9 mouse cellular contexts compared by ENCODE assay signal in the genomic region with DNA sequence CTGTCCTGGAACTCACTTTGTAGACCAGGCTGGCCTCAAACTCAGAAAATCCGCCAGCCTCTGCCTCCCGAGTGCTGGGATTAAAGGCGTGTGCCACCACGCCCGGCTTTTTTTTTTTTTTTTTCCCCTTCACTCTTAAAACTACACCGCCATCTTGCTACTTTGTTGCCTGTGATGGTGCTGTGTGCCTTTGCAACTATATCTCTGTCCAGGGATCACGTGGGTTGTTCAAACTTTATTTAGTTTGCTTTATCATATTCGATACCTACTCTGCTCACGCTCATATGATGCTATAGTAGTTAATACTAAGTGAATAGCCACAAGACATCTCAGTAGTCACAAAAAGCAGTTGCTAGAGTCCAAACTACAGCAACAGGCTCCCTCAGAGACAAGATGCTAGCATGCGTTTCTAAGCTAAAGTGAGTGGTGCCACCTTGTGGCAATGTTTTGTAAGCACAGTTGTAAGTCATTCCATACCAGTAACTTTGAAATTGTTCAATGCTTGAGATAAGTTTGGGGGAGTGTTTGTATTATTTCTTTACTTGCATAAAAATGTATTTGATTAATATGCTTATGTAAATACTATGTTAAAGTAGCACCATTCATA. TPM values are rescaled to one million over a fixed set of nuclear protein-coding genes. Genes with fewer than 3 reads are reported as not detected.
DNase-seq lines count a peak whose midpoint lies in the region; ATAC-seq and TF ChIP-seq lines count a peak whose summit lies in the region.
"Had no signal": no experiment of that assay in that cellular context is flagged by ENCODE, and none has a peak within 500 bp of the region (broad histone marks: within the 10 kb centered on the region; RNA-seq: fewer than 3 reads in every experiment).

No protein-coding gene starts in this region.

- H3K4me2 ChIP-seq in forebrain, postnatal 0 days (ENCODE audit: low read depth): no peak overlapping the region
- H3K4me2 ChIP-seq in forebrain, embryonic 15.5 days (replicated peaks): no peak overlapping the region
- no peak overlapping the region for H3K4me2 ChIP-seq in kidney, postnatal 0 days (ENCODE audit: low read length)
- H3K4me2 ChIP-seq in lung, postnatal 0 days (replicated peaks; ENCODE audit: low read depth, low read length): no peak overlapping the region
- H3K4me2 ChIP-seq: limb, embryonic 15.5 days had no signal

- no peaks in the 10 kb centered on the region for H3K9me3 ChIP-seq in forebrain, postnatal 0 days (ENCODE audit: low read length)
- no peaks in the 10 kb centered on the region for H3K9me3 ChIP-seq in forebrain, embryonic 15.5 days
- H3K9me3 ChIP-seq in kidney, postnatal 0 days (replicated peaks; ENCODE audit: low read length): no peaks in the 10 kb centered on the region
- no peaks in the 10 kb centered on the region for H3K9me3 ChIP-seq in lung, postnatal 0 days (ENCODE audit: low read length)
- H3K9me3 ChIP-seq: limb, embryonic 15.5 days had no signal

- peak; percentile 92 for TF ChIP-seq CTCF in forebrain, postnatal 0 days (IDR thresholded peaks at IDR 0.05; ENCODE audit: low read depth)
- peak; percentile 92 for TF ChIP-seq CTCF in kidney, postnatal 0 days (IDR thresholded peaks at IDR 0.05; ENCODE audit: low read depth)
- TF ChIP-seq CTCF in lung, postnatal 0 days (IDR thresholded peaks at IDR 0.05): peak; percentile 89

- no peak overlapping the region for H3K9ac ChIP-seq in forebrain, postnatal 0 days
- no peak overlapping the region for H3K9ac ChIP-seq in forebrain, embryonic 15.5 days (replicated peaks)
- H3K9ac ChIP-seq in kidney, postnatal 0 days (ENCODE audit: low read depth, low read length): no peak overlapping the region
- H3K9ac ChIP-seq in lung, postnatal 0 days (replicated peaks; ENCODE audit: low read depth): no peak overlapping the region
- H3K9ac ChIP-seq: limb, embryonic 15.5 days had no signal

- DNase-seq in forebrain, postnatal 0 days: peak; percentile 85
- peak; percentile 54 for DNase-seq in 3134 (ENCODE audit: extremely low read depth, insufficient read length, low spot score)
- peak; percentile 71 for DNase-seq in WW6 (ENCODE audit: low read depth, low spot score)
- peak; percentile 88 for DNase-seq in kidney, postnatal 0 days (ENCODE audit: low spot score)
- DNase-seq in lung, postnatal 0 days (ENCODE audit: low spot score): peak; percentile 84
- peak; percentile 31 to 61 for DNase-seq in spleen, postnatal 14 days (ENCODE audit: low spot score in 2 of 2)

- no peak overlapping the region for H3K4me3 ChIP-seq in forebrain, postnatal 0 days (ENCODE audit: low read depth, low read length)
- H3K4me3 ChIP-seq in forebrain, embryonic 15.5 days: no peak overlapping the region
- no peak overlapping the region for H3K4me3 ChIP-seq in kidney, postnatal 0 days (replicated peaks; ENCODE audit: low read depth, low read length)
- H3K4me3 ChIP-seq in lung, postnatal 0 days (ENCODE audit: low read depth, low read length): no peak overlapping the region
- H3K4me3 ChIP-seq: limb, embryonic 15.5 days had no signal

- no peaks in the 10 kb centered on the region for H3K27me3 ChIP-seq in forebrain, postnatal 0 days (ENCODE audit: insufficient read depth, low read length)
- no peaks in the 10 kb centered on the region for H3K27me3 ChIP-seq in forebrain, embryonic 15.5 days
- H3K27me3 ChIP-seq in kidney, postnatal 0 days (ENCODE audit: insufficient read depth, low read length): no peaks in the 10 kb centered on the region
- H3K27me3 ChIP-seq in lung, postnatal 0 days (replicated peaks; ENCODE audit: insufficient read depth, low read length): no peaks in the 10 kb centered on the region
- H3K27me3 ChIP-seq: limb, embryonic 15.5 days had no signal

- no peaks in the 10 kb centered on the region for H3K36me3 ChIP-seq in forebrain, postnatal 0 days (ENCODE audit: insufficient read depth)
- no peaks in the 10 kb centered on the region for H3K36me3 ChIP-seq in forebrain, embryonic 15.5 days
- H3K36me3 ChIP-seq in kidney, postnatal 0 days (ENCODE audit: insufficient read depth, low read length): no peaks in the 10 kb centered on the region
- no peaks in the 10 kb centered on the region for H3K36me3 ChIP-seq in lung, postnatal 0 days (ENCODE audit: insufficient read depth, low read length)
- H3K36me3 ChIP-seq: limb, embryonic 15.5 days had no signal

- H3K27ac ChIP-seq in forebrain, postnatal 0 days (ENCODE audit: low read depth, low read length): no peak overlapping the region
- no peak overlapping the region for H3K27ac ChIP-seq in forebrain, embryonic 15.5 days (replicated peaks)
- no peak overlapping the region for H3K27ac ChIP-seq in kidney, postnatal 0 days
- no peak overlapping the region for H3K27ac ChIP-seq in lung, postnatal 0 days (ENCODE audit: low read length)
- H3K27ac ChIP-seq: limb, embryonic 15.5 days had no signal

- 31% methylated on average over 10 of the region's 10 CpGs for WGBS in forebrain, postnatal 0 days
- 37% methylated on average over 10 of the region's 10 CpGs for WGBS in forebrain, embryonic 15.5 days
- 50% methylated on average over 10 of the region's 10 CpGs for WGBS in kidney, postnatal 0 days
- 29% methylated on average over 10 of the region's 10 CpGs for WGBS in lung, postnatal 0 days

- H3K4me1 ChIP-seq in forebrain, postnatal 0 days (ENCODE audit: insufficient read depth): no peaks in the 10 kb centered on the region
- H3K4me1 ChIP-seq in forebrain, embryonic 15.5 days: no peaks in the 10 kb centered on the region
- no peaks in the 10 kb centered on the region; the same call in 1 of the 2 replicates for H3K4me1 ChIP-seq in kidney, postnatal 0 days (replicated peaks; ENCODE audit: insufficient read depth, low read length)
- no peaks in the 10 kb centered on the region for H3K4me1 ChIP-seq in lung, postnatal 0 days (ENCODE audit: insufficient read depth, low read depth, low read length)

- no peak for TF ChIP-seq EP300 in lung, postnatal 0 days (IDR thresholded peaks at IDR 0.05)

- ATAC-seq in forebrain, postnatal 0 days: peak; percentile 75
- no peak for ATAC-seq in forebrain, embryonic 15.5 days (replicated peaks)
- peak; percentile 83 for ATAC-seq in common myeloid progenitor, adult 5-6 weeks (replicated peaks; ENCODE audit: low read depth, poor library complexity, severe bottlenecking)
- ATAC-seq in kidney, postnatal 0 days (replicated peaks; ENCODE audit: low FRiP score, low read depth): no peak
- ATAC-seq in lung, postnatal 0 days: no peak

RNA-seq across cellular contexts. Expression of a gene that starts 8.0 kb away (rescaled TPM):
- 125 and 146 TPM in 2 replicates for total RNA-seq in forebrain, postnatal 0 days (2014; rRNA removed)
- 116 and 128 TPM in 2 replicates for polyA plus RNA-seq in forebrain, postnatal 0 days (2015; fragmentation: Nextera tagmentation; extraction: Ambion mirVana)
- polyA plus RNA-seq in forebrain, embryonic 15.5 days (2015; fragmentation: Nextera tagmentation; extraction: Ambion mirVana): 133 and 140 TPM in 2 replicates
- 18.0 and 18.3 TPM in 2 replicates for total RNA-seq in common myeloid progenitor, adult 5-6 weeks (2017)
- 82.0 and 90.8 TPM in 2 replicates for polyA plus RNA-seq in kidney, postnatal 0 days (2015; fragmentation: Nextera tagmentation; extraction: Ambion mirVana)
- 10.4 and 11.9 TPM in 2 replicates for polyA plus RNA-seq in lung, postnatal 0 days (2015; fragmentation: Nextera tagmentation; extraction: Ambion mirVana)

RNA-seq across cellular contexts. Expression of a gene that starts 16.4 kb away (rescaled TPM):
- 97.3 and 121 TPM in 2 replicates for total RNA-seq in forebrain, postnatal 0 days (2014; rRNA removed)
- 49.3 and 57.8 TPM in 2 replicates for polyA plus RNA-seq in forebrain, postnatal 0 days (2015; fragmentation: Nextera tagmentation; extraction: Ambion mirVana)
- polyA plus RNA-seq in forebrain, embryonic 15.5 days (2015; fragmentation: Nextera tagmentation; extraction: Ambion mirVana): 67.2 and 67.3 TPM in 2 replicates
- total RNA-seq in common myeloid progenitor, adult 5-6 weeks (2017): 72.8 and 88.8 TPM in 2 replicates
- polyA plus RNA-seq in kidney, postnatal 0 days (2015; fragmentation: Nextera tagmentation; extraction: Ambion mirVana): 33.3 and 35.6 TPM in 2 replicates
- 19.6 and 21.1 TPM in 2 replicates for polyA plus RNA-seq in lung, postnatal 0 days (2015; fragmentation: Nextera tagmentation; extraction: Ambion mirVana)

RNA-seq across cellular contexts. Expression of a gene that starts 29.4 kb away (rescaled TPM):
- total RNA-seq in forebrain, postnatal 0 days (2014; rRNA removed): 55.7 and 57.7 TPM in 2 replicates
- polyA plus RNA-seq in forebrain, postnatal 0 days (2015; fragmentation: Nextera tagmentation; extraction: Ambion mirVana): 50.6 and 52.2 TPM in 2 replicates
- 64.6 and 64.8 TPM in 2 replicates for polyA plus RNA-seq in forebrain, embryonic 15.5 days (2015; fragmentation: Nextera tagmentation; extraction: Ambion mirVana)
- 54.0 and 58.7 TPM in 2 replicates for total RNA-seq in common myeloid progenitor, adult 5-6 weeks (2017)
- polyA plus RNA-seq in kidney, postnatal 0 days (2015; fragmentation: Nextera tagmentation; extraction: Ambion mirVana): 27.3 and 29.8 TPM in 2 replicates
- 16.3 TPM in 2 replicates for polyA plus RNA-seq in lung, postnatal 0 days (2015; fragmentation: Nextera tagmentation; extraction: Ambion mirVana)

Comparison
In these comparisons a context has a peak if more than half of its experiments do, and no peak if none do; other contexts are left out.
1. ATAC-seq: peak in forebrain, postnatal 0 days (single experiment) and common myeloid progenitor, adult 5-6 weeks (single experiment); none in forebrain, embryonic 15.5 days (single experiment), kidney, postnatal 0 days (single experiment) and lung, postnatal 0 days (single experiment).
2. Peak in every context shown above with its lines, with median percentiles within 50 percentile points of each other: DNase-seq and CTCF ChIP-seq.